Mouse (Mus musculus): Measurements from ENCODE around the gene Hipk1. TPM values are rescaled to one million over a fixed set of nuclear protein-coding genes. Genes with fewer than 3 reads are reported as not detected.

Gene Hipk1
- polyA plus RNA-seq, 1 experiment from 2014 or later: 15.9 TPM

DNA sequence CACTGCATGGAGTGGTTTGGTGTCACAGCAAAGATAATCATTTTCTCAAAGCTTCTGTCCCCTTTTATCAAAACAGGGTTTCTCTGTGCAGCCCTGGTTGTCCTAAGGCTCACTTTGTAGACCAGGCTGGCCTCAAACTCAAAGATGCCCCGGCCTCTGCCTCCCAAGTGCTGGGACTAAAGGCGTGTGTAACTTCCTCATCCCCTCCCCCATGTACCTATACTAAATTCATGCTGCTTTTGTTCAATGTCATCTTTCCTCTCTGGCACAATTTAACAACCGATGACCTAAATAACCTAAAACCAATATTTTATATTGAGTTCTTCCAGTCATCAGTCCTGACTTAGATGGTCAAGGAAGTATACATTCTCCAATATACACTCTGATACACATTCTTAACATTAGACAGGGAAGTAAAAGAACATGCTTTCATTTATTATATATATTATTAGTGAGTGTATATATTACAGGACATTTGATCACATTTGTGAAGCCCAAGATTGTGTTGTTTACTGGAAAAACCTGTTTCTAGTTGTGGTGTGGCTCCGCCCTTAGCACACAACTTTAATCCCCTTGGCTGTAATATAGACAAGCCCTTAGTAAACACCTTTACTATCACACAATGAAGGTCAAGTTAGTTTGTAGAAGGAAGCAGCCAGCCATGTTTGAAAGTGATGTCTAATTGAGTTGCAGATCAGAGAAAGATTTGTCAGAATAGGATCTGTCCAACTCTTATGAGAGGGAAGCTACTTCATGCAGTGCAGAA lies 8.3 kb downstream of the Hipk1 start:
- DNase-seq (ENCODE audit: low spot score, missing footprints) (no peak), ATAC-seq (ENCODE audit: low FRiP score) (no peak)
- Histone ChIP-seq H3K27ac (ENCODE audit: low read depth, low read length) (no peak overlapping the region), H3K9me3 (ENCODE audit: control insufficient read depth, low read length) (no peaks in the 10 kb centered on the region), H3K4me3 (ENCODE audit: low read depth, low read length) (no peak overlapping the region), H3K4me1 (ENCODE audit: control insufficient read depth, insufficient read depth, low read length) (no peaks in the 10 kb centered on the region), H3K36me3 (ENCODE audit: control insufficient read depth, insufficient read depth, low read length) (no peaks in the 10 kb centered on the region), H3K27me3 (ENCODE audit: control insufficient read depth, insufficient read depth, low read length) (no peaks in the 10 kb centered on the region), H3K9ac (ENCODE audit: low read length) (no peak overlapping the region), H3K4me2 (no peak overlapping the region)
- 86% methylated on average over 4 of the region's 4 CpGs for WGBS

DNA sequence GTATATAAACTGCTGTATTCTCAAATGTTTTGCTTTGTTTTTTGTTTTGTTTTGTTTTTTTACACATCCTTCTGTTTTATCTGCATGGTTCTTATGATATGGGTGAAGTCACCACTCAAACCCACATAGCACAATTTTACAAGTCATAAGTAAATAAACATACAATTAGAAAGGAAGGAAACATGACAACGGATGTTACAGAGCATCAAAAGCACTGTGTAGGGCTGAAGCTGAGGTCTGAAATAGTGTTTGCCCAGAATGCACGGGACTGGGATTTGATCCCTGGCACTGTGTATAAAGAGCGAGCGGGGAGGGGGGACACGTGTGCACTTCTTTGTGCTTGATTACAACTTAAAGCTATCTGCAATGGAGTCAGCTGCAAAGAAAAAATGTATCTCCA lies 10.6 kb downstream of the Hipk1 start:
- no peak overlapping the region for H3K4me3 ChIP-seq (ENCODE audit: low read depth, low read length)
- H3K4me1 ChIP-seq (ENCODE audit: control insufficient read depth, insufficient read depth, low read length): no peaks in the 10 kb centered on the region
- DNase-seq (ENCODE audit: low spot score, missing footprints): no peak
- no peak overlapping the region for H3K9ac ChIP-seq (ENCODE audit: low read length)
- H3K27me3 ChIP-seq (ENCODE audit: control insufficient read depth, insufficient read depth, low read length): no peaks in the 10 kb centered on the region
- H3K9me3 ChIP-seq (ENCODE audit: control insufficient read depth, low read length): no peaks in the 10 kb centered on the region
- no peak overlapping the region for H3K4me2 ChIP-seq
- ATAC-seq (ENCODE audit: low FRiP score): no peak
- no peak overlapping the region for H3K27ac ChIP-seq (ENCODE audit: low read depth, low read length)
- 79% methylated on average over 5 of the region's 5 CpGs for WGBS
- peaks cover 2% of the 10 kb centered on the region; the same call in 1 of the 2 replicates for H3K36me3 ChIP-seq (ENCODE audit: control insufficient read depth, insufficient read depth, low read length)

DNA sequence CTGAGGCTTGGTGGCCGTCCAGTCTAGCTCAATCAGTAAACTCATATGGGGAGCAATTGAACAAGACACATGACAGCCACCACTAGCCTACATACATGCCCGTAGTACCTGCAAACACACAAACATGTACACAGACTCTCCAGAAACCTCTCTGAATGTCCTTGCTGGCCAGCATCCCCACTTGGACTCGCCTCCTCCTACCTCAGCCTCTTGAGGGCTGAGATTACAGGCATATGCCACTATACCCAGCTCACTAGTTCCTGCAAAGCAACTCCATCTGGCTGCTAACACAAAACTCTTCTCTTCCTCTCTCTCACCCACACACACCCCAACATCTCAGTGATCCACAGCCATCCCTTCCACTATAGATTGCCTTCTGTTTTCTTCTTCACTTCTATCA lies 11.1 kb downstream of the Hipk1 start:
- Histone ChIP-seq H3K4me1 (ENCODE audit: control insufficient read depth, insufficient read depth, low read length) (no peaks in the 10 kb centered on the region), H3K36me3 (ENCODE audit: control insufficient read depth, insufficient read depth, low read length) (peaks cover 2% of the 10 kb centered on the region; the same call in 1 of the 2 replicates), H3K4me2 (no peak overlapping the region), H3K27ac (ENCODE audit: low read depth, low read length) (no peak overlapping the region), H3K27me3 (ENCODE audit: control insufficient read depth, insufficient read depth, low read length) (no peaks in the 10 kb centered on the region), H3K4me3 (ENCODE audit: low read depth, low read length) (no peak overlapping the region), H3K9ac (ENCODE audit: low read length) (no peak overlapping the region), H3K9me3 (ENCODE audit: control insufficient read depth, low read length) (no peaks in the 10 kb centered on the region)
- ATAC-seq (ENCODE audit: low FRiP score): no peak
- DNase-seq (ENCODE audit: low spot score, missing footprints): no peak
- 84% methylated on average over 3 of the region's 3 CpGs for WGBS

DNA sequence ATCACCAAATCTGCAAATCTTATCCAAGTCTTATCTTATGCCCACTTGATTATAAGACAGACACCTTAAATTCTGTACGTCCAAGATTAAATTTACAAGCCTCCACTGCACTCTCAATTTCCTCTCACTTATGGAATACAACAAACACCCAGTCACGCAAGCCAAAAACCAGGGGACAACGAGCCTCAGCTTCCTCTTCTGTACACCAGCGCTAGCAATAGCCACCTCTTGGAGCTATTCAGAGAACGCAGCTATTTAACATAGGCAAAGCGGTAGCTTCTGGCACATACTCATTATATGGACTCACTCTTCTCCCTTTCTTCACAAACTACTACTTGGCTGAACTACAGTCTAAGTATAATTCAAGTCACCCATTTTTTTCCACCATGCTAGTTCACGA lies 12.2 kb downstream of the Hipk1 start:
- no peak overlapping the region for H3K9ac ChIP-seq (ENCODE audit: low read length)
- H3K27me3 ChIP-seq (ENCODE audit: control insufficient read depth, insufficient read depth, low read length): no peaks in the 10 kb centered on the region
- DNase-seq (ENCODE audit: low spot score, missing footprints) (no peak), ATAC-seq (ENCODE audit: low FRiP score) (no peak)
- H3K4me1 ChIP-seq (ENCODE audit: control insufficient read depth, insufficient read depth, low read length): no peaks in the 10 kb centered on the region
- H3K4me3 ChIP-seq (ENCODE audit: low read depth, low read length): no peak overlapping the region
- 86% methylated on average over 7 of the region's 7 CpGs for WGBS
- H3K27ac ChIP-seq (ENCODE audit: low read depth, low read length): no peak overlapping the region
- peaks cover 2% of the 10 kb centered on the region; the same call in 1 of the 2 replicates for H3K36me3 ChIP-seq (ENCODE audit: control insufficient read depth, insufficient read depth, low read length)
- no peak overlapping the region for H3K4me2 ChIP-seq
- no peaks in the 10 kb centered on the region for H3K9me3 ChIP-seq (ENCODE audit: control insufficient read depth, low read length)

DNA sequence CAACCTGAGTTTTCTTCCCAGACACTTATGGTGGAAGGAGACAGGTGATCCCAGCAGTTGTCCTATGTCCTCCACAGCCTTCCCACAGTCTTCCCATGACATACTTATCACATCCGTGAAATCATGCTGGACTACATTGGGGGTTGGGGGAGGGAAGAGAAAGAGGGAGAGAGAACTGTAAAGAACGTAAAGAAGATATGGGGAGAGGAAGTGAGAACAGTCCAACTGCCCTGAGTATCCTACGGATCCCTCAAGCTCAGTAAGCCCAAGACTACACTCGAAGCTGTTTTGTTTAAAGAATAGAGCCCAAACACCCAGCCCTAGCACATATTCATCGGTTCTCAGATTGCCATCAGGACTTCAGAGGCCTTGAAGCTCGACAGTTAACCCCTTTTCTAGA lies 12.7 kb downstream of the Hipk1 start:
- peaks cover 2% of the 10 kb centered on the region; the same call in 1 of the 2 replicates for H3K36me3 ChIP-seq (ENCODE audit: control insufficient read depth, insufficient read depth, low read length)
- H3K4me1 ChIP-seq (ENCODE audit: control insufficient read depth, insufficient read depth, low read length): no peaks in the 10 kb centered on the region
- WGBS: 88% methylated on average over 6 of the region's 6 CpGs
- no peak overlapping the region for H3K4me2 ChIP-seq
- H3K9me3 ChIP-seq (ENCODE audit: control insufficient read depth, low read length): no peaks in the 10 kb centered on the region
- DNase-seq (ENCODE audit: low spot score, missing footprints): no peak
- no peak overlapping the region for H3K27ac ChIP-seq (ENCODE audit: low read depth, low read length)
- H3K9ac ChIP-seq (ENCODE audit: low read length): no peak overlapping the region
- no peaks in the 10 kb centered on the region for H3K27me3 ChIP-seq (ENCODE audit: control insufficient read depth, insufficient read depth, low read length)
- no peak overlapping the region for H3K4me3 ChIP-seq (ENCODE audit: low read depth, low read length)
- ATAC-seq (ENCODE audit: low FRiP score): no peak

DNA sequence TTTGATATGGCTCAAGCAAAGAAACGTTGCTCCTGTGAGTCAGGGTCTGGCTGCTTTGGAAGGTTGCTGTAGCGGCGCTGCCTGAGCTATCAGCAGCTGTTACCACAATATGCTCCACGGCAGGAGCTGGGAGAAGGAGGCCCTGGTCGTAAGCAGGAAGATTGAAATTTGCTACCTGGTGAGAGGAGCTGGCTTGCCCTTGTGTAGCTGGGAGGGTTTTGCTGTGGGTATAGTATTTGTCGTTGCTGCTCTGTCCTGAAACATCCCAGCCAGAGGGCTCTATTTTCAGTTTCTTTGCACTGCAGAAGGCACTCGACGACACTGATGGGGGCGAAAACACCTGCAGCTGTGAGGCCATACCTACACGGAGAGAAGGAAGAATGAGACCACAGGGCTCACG lies 13.4 kb downstream of the Hipk1 start:
- ATAC-seq (ENCODE audit: low FRiP score) (no peak), DNase-seq (ENCODE audit: low spot score, missing footprints) (no peak)
- Histone ChIP-seq H3K4me3 (ENCODE audit: low read depth, low read length) (no peak overlapping the region), H3K9me3 (ENCODE audit: control insufficient read depth, low read length) (no peaks in the 10 kb centered on the region), H3K9ac (ENCODE audit: low read length) (no peak overlapping the region), H3K4me2 (no peak overlapping the region), H3K4me1 (ENCODE audit: control insufficient read depth, insufficient read depth, low read length) (no peaks in the 10 kb centered on the region), H3K36me3 (ENCODE audit: control insufficient read depth, insufficient read depth, low read length) (peaks cover 2% of the 10 kb centered on the region; the same call in 1 of the 2 replicates), H3K27me3 (ENCODE audit: control insufficient read depth, insufficient read depth, low read length) (no peaks in the 10 kb centered on the region), H3K27ac (ENCODE audit: low read depth, low read length) (no peak overlapping the region)
- 91% methylated on average over 11 of the region's 11 CpGs for WGBS

DNA sequence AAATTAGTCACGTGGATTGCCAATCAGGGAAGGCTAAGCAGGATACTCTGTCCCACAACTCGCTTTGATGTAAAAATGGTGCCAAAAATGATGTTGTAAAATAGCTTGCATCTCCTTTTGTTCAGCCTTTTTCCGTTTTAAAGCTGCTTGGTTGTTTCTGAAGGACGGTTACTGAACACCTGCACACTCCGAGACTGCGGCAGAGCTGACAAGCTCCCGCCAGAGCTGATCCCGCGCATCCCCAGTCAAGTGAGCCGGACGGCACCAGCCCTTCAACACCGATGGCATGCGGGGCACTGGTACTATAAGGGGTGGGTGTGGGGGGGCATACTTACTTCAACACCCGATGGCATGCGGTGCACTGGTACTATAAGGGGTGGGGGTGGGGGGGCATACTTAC lies 17.4 kb downstream of the Hipk1 start:
- ATAC-seq (ENCODE audit: low FRiP score) (no peak), DNase-seq (ENCODE audit: low spot score, missing footprints) (no peak)
- H3K36me3 ChIP-seq (ENCODE audit: control insufficient read depth, insufficient read depth, low read length): peaks cover 2% of the 10 kb centered on the region; the same call in 1 of the 2 replicates
- no peak overlapping the region for H3K4me3 ChIP-seq (ENCODE audit: low read depth, low read length)
- H3K9me3 ChIP-seq (ENCODE audit: control insufficient read depth, low read length): no peaks in the 10 kb centered on the region
- H3K27ac ChIP-seq (ENCODE audit: low read depth, low read length): no peak overlapping the region
- 90% methylated on average over 15 of the region's 15 CpGs for WGBS
- H3K4me1 ChIP-seq (ENCODE audit: control insufficient read depth, insufficient read depth, low read length): no peaks in the 10 kb centered on the region
- H3K9ac ChIP-seq (ENCODE audit: low read length): no peak overlapping the region
- no peak overlapping the region for H3K4me2 ChIP-seq
- H3K27me3 ChIP-seq (ENCODE audit: control insufficient read depth, insufficient read depth, low read length): no peaks in the 10 kb centered on the region

DNA sequence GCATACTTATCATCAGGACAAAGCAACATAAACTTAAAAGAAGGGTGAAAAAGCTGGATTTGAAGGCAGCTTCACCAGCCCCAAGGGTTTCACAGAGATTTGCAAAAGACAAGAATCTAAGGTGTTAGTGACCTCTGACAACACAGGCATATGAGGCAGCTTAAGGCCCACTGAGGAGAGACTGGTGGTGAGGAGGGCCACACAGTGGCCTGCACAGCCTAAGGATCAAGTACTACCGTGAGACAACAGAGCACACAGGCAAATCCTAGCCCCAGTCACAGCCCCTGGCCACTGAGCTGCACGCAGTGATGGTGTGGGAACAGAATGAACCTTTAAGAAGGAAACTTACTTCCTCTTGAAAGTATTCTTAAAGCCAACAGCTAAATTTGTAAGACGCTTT lies 17.9 kb downstream of the Hipk1 start:
- Histone ChIP-seq H3K9ac (ENCODE audit: low read length) (no peak overlapping the region), H3K36me3 (ENCODE audit: control insufficient read depth, insufficient read depth, low read length) (peaks cover 2% of the 10 kb centered on the region; the same call in 1 of the 2 replicates), H3K4me2 (no peak overlapping the region), H3K27ac (ENCODE audit: low read depth, low read length) (no peak overlapping the region), H3K9me3 (ENCODE audit: control insufficient read depth, low read length) (no peaks in the 10 kb centered on the region), H3K27me3 (ENCODE audit: control insufficient read depth, insufficient read depth, low read length) (no peaks in the 10 kb centered on the region), H3K4me1 (ENCODE audit: control insufficient read depth, insufficient read depth, low read length) (no peaks in the 10 kb centered on the region), H3K4me3 (ENCODE audit: low read depth, low read length) (no peak overlapping the region)
- ATAC-seq (ENCODE audit: low FRiP score): no peak
- DNase-seq (ENCODE audit: low spot score, missing footprints): no peak
- WGBS: 80% methylated on average over 3 of the region's 3 CpGs

DNA sequence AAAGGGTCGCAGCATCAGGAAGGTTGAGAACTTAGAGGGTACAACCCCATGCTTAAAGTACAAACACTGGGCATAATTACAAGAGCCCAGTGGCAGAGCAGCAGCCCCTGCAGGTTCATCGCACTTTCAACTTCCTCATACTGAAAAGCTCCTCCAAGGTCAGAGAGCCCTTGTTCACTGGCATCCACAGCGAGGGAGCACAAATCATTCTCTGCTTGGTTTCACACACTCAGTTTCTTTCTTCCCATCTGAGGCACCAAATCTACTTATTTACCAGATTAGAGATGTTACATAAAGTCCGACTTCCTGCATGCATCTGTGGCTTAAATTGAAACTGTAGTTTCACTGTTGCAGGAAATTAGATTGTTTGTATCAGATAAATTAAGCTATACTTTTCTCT lies 18.5 kb downstream of the Hipk1 start:
- ATAC-seq (ENCODE audit: low FRiP score): no peak
- DNase-seq (ENCODE audit: low spot score, missing footprints): no peak
- Histone ChIP-seq H3K4me3 (ENCODE audit: low read depth, low read length) (no peak overlapping the region), H3K27ac (ENCODE audit: low read depth, low read length) (no peak overlapping the region), H3K9ac (ENCODE audit: low read length) (no peak overlapping the region), H3K4me1 (ENCODE audit: control insufficient read depth, insufficient read depth, low read length) (no peaks in the 10 kb centered on the region), H3K9me3 (ENCODE audit: control insufficient read depth, low read length) (no peaks in the 10 kb centered on the region), H3K27me3 (ENCODE audit: control insufficient read depth, insufficient read depth, low read length) (no peaks in the 10 kb centered on the region), H3K36me3 (ENCODE audit: control insufficient read depth, insufficient read depth, low read length) (peaks cover 3% of the 10 kb centered on the region; the same call in 1 of the 2 replicates), H3K4me2 (no peak overlapping the region)
- 83% methylated on average over 4 of the region's 4 CpGs for WGBS
